Mouse (Mus musculus): ENCODE data around the gene Prkab1.

Gene Prkab1

GRCm38 (mm10) chr5:116017391-116017790 is 6.9 kb downstream of the Prkab1 start:
- no peak for DNase-seq

GRCm38 (mm10) chr5:116016542-116016941 is 7.8 kb downstream of the Prkab1 start:
- DNase-seq = no peak

- no peak for DNase-seq
Observed at GRCm38 (mm10) chr5:116014237-116014636, 10.1 kb downstream of the Prkab1 start.

- DNase-seq = no peak
Observed at GRCm38 (mm10) chr5:116013821-116014220, 10.5 kb downstream of the Prkab1 start.

- no peak for DNase-seq
Observed at GRCm38 (mm10) chr5:116012503-116012902, 11.8 kb downstream of the Prkab1 start.

- DNase-seq = no peak
Observed at GRCm38 (mm10) chr5:116011700-116012099, 12.6 kb downstream of the Prkab1 start.

GRCm38 (mm10) chr5:116009884-116010627 is 14.3 kb downstream of the Prkab1 start:
- no peak for DNase-seq

- DNase-seq = no peak
Observed at GRCm38 (mm10) chr5:116009091-116009851, 15.0 kb downstream of the Prkab1 start.

GRCm38 (mm10) chr5:116007723-116008122 is 16.6 kb downstream of the Prkab1 start:
- no peak for DNase-seq

GRCm38 (mm10) chr5:116006324-116007099 is 17.8 kb downstream of the Prkab1 start:
- no peak for DNase-seq

- DNase-seq = no peak
Observed at GRCm38 (mm10) chr5:116004271-116004670, 20.0 kb downstream of the Prkab1 start.

- no peak for DNase-seq
Observed at GRCm38 (mm10) chr5:116003825-116004224, 20.5 kb downstream of the Prkab1 start.

- DNase-seq = no peak
Observed at GRCm38 (mm10) chr5:116003154-116003553, 21.2 kb downstream of the Prkab1 start.

GRCm38 (mm10) chr5:115997376-115997775 is 26.9 kb downstream of the Prkab1 start:
- no peak for DNase-seq

- no peak for DNase-seq
Observed at GRCm38 (mm10) chr5:115994101-115994500, 30.2 kb downstream of the Prkab1 start.

- DNase-seq = no peak
Observed at GRCm38 (mm10) chr5:115991717-115992116, 32.6 kb downstream of the Prkab1 start.

- DNase-seq = no peak
Observed at GRCm38 (mm10) chr5:115987284-115987683, 37.0 kb downstream of the Prkab1 start.

GRCm38 (mm10) chr5:115985101-115985500 is 39.2 kb downstream of the Prkab1 start:
- no peak for DNase-seq

GRCm38 (mm10) chr5:115984392-115984791 is 39.9 kb downstream of the Prkab1 start:
- no peak for DNase-seq

- no peak for DNase-seq
Observed at GRCm38 (mm10) chr5:115982671-115983373, 41.5 kb downstream of the Prkab1 start.

- DNase-seq = no peak
Observed at GRCm38 (mm10) chr5:115980537-115980936, 43.8 kb downstream of the Prkab1 start.

- DNase-seq = no peak
Observed at GRCm38 (mm10) chr5:115979134-115979696, 45.1 kb downstream of the Prkab1 start.
